Mouse (Mus musculus) bone marrow, adult 2 months (tissue): ENCODE data around the gene Smarce1. TPM values are rescaled to one million over a fixed set of nuclear protein-coding genes. Genes with fewer than 3 reads are reported as not detected.

Experiments used
- H3K27ac ChIP-seq: fragments of 200-500 bp; 2 replicates; pipeline ENCODE4 v1.5.1; 2012; ENCODE audit warnings: low read depth, mild to moderate bottlenecking, control low read depth, inconsistent platforms, low read length; ENCODE audit not compliant: control insufficient read depth, poor library complexity, insufficient read depth
- H3K4me1 ChIP-seq: fragments of 200-500 bp; 2 replicates; pipeline ENCODE4 v1.6.1; 2011; ENCODE audit warnings: low read length; ENCODE audit not compliant: control insufficient read depth, insufficient read depth
- H3K4me3 ChIP-seq: fragments of 200-500 bp; replicated peaks from 2 replicates; pipeline ENCODE3; 2011; ENCODE audit warnings: mild to moderate bottlenecking, low read depth, low read length, control low read depth; ENCODE audit not compliant: control insufficient read depth
- CTCF ChIP-seq: fragments of 200-500 bp; IDR thresholded peaks from 2 replicates; pipeline ENCODE4 v1.5.1; 2011; ENCODE audit warnings: low read length, control low read depth; ENCODE audit not compliant: control insufficient read depth, insufficient read depth
- POLR2A ChIP-seq: fragments of 200-500 bp; IDR thresholded peaks from 2 replicates; pipeline ENCODE4 v1.6.1; 2011; ENCODE audit warnings: low read depth, mild to moderate bottlenecking, control low read depth, low read length, borderline replicate concordance; ENCODE audit not compliant: control insufficient read depth
- WGBS: fragments of 180-500 bp; shearing (Covaris S2); methylation state at CpG from one replicate; pipeline ENCODE4 v1.1.7; 2018; 5-methylcytosine and 5-hydroxymethylcytosine counted together
- polyA plus RNA-seq: library from polyadenylated mRNA; stranded (reverse); fragments of >200 nt; gene quantifications from 2 replicates; pipeline ENCODE4 v1.2.4, GENCODE M21; 2011; ENCODE audit warnings: low replicate concordance; ENCODE audit not compliant: missing spikeins, insufficient read depth, insufficient read length

Smarce1 gene
- polyA plus RNA-seq, 1 experiment: 201 TPM

DNA sequence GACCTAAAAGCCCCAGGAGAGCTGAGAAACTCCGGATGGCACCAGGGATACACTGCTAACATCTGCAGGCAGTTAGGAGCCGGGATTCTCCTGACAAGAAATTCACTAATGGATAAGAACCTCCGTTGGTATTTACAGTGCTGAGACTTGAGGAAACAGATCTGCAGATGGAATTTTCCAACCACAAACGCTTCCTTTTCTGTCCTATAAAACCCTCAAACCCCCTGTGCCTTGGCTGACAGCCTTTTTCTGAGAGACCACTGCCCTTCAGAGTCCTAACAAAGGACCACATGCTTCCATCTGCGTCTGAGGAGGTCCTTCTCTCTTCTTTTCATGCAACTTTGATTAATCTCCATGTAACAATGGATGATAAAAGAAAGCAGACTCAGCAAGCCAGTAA lies 69.2 kb downstream of the Smarce1 start:
- H3K4me3 ChIP-seq: no peak overlapping the region
- 35% methylated on average over 5 of the region's 5 CpGs for WGBS
- peaks cover 7% of the 10 kb centered on the region for H3K4me1 ChIP-seq
- TF ChIP-seq POLR2A (no peak), CTCF (no peak)
- no peak overlapping the region for H3K27ac ChIP-seq

DNA sequence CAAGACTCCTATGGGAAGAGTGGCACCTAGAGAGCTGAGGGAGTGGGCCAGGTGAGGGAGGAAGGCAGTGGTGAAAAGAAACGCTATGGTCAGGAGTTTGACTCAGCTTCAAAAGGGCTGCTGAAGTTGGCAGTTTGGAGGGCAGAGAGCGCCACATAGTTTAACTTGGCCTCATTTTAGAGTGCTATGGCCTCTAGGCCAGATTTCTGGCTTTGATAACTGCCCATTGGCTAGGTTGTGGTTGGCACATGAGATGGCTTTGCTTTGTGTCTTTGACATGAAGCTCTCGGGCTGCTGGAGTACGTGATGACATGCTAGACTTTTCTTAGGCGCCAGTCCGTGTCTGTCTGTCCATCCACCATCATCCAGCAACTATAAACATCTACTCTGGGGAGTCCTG lies 70.6 kb downstream of the Smarce1 start:
- WGBS: 69% methylated on average over 6 of the region's 6 CpGs
- Histone ChIP-seq H3K4me1 (peaks cover 7% of the 10 kb centered on the region), H3K4me3 (no peak overlapping the region), H3K27ac (no peak overlapping the region)
- no peak for TF ChIP-seq POLR2A
- no peak for TF ChIP-seq CTCF

Other genes with a start within 250 kb of the Smarce1 start
- gene Gjd3, start 248.0 kb downstream of the Smarce1 start, polyA plus RNA-seq: not detected in 2 replicates
- gene Top2a, start 206.8 kb downstream of the Smarce1 start, polyA plus RNA-seq: 161 and 191 TPM in 2 replicates
- 59.7 and 78.0 TPM in 2 replicates for gene Igfbp4, start 189.8 kb downstream of the Smarce1 start, polyA plus RNA-seq
- gene Tns4, start 141.7 kb downstream of the Smarce1 start, polyA plus RNA-seq: not detected in 2 replicates
- gene Ccr7, start 75.9 kb downstream of the Smarce1 start, polyA plus RNA-seq: 1.5 and 9.7 TPM in 2 replicates
- gene Krt222, start 13.1 kb upstream of the Smarce1 start, polyA plus RNA-seq: 0.95 TPM in 1 of 2 replicates, not detected in the other
- not detected in 2 replicates for gene Krt24, start 54.2 kb upstream of the Smarce1 start, polyA plus RNA-seq
- not detected in 2 replicates for gene Krt25, start 91.9 kb upstream of the Smarce1 start, polyA plus RNA-seq
- not detected in 2 replicates for gene Krt26, start 106.9 kb upstream of the Smarce1 start, polyA plus RNA-seq
- 2.6 TPM in 1 of 2 replicates, not detected in the other for gene Krt27, start 120.1 kb upstream of the Smarce1 start, polyA plus RNA-seq
- not detected in 2 replicates for gene Krt28, start 143.9 kb upstream of the Smarce1 start, polyA plus RNA-seq
- gene Krt10, start 158.3 kb upstream of the Smarce1 start, polyA plus RNA-seq: not detected in 2 replicates
- not detected in 2 replicates for gene Krt12, start 191.2 kb upstream of the Smarce1 start, polyA plus RNA-seq
- gene Krt20, start 207.1 kb upstream of the Smarce1 start, polyA plus RNA-seq: not detected in 2 replicates